Mouse (Mus musculus): ENCODE data around the gene Fcrlb.
"Not testable (repeated sequence)": the region's sequence is repeated elsewhere in the genome, so short reads cannot be mapped to it uniquely, and the experiment has no call there.

Gene Fcrlb

GRCm38 (mm10) chr1:170912891-170913615 is at the start of gene Fcrlb:
Gene Fcrlb, minus strand, starts transcription at chr1:170912941.
- DNase-seq (ENCODE audit: low read depth in 2 of 2, low spot score in 2 of 2), result no peak

GRCm38 (mm10) chr1:170962301-170962700 is 49.6 kb upstream of the Fcrlb start:
- no peak for DNase-seq (ENCODE audit: low read depth in 2 of 2, low spot score in 2 of 2)

- DNase-seq (ENCODE audit: low read depth in 2 of 2, low spot score in 2 of 2), result no peak
Observed at GRCm38 (mm10) chr1:170961101-170961500, 48.4 kb upstream of the Fcrlb start.

- no peak for DNase-seq (ENCODE audit: low read depth in 2 of 2, low spot score in 2 of 2)
Observed at GRCm38 (mm10) chr1:170959791-170960190, 47.0 kb upstream of the Fcrlb start.

GRCm38 (mm10) chr1:170958225-170958624 is 45.5 kb upstream of the Fcrlb start:
- no peak for DNase-seq (ENCODE audit: low read depth in 2 of 2, low spot score in 2 of 2)

- no peak for DNase-seq (ENCODE audit: low read depth in 2 of 2, low spot score in 2 of 2)
Observed at GRCm38 (mm10) chr1:170953192-170953591, 40.5 kb upstream of the Fcrlb start.

- no peak for DNase-seq (ENCODE audit: low read depth in 2 of 2, low spot score in 2 of 2)
Observed at GRCm38 (mm10) chr1:170950772-170951171, 38.0 kb upstream of the Fcrlb start.

- DNase-seq (ENCODE audit: low read depth in 2 of 2, low spot score in 2 of 2), result not testable (repeated sequence)
Observed at GRCm38 (mm10) chr1:170944908-170945307, 32.2 kb upstream of the Fcrlb start.

GRCm38 (mm10) chr1:170944151-170944550 is 31.4 kb upstream of the Fcrlb start:
- not testable (repeated sequence) for DNase-seq (ENCODE audit: low read depth in 2 of 2, low spot score in 2 of 2)

GRCm38 (mm10) chr1:170939255-170939654 is 26.5 kb upstream of the Fcrlb start:
- DNase-seq (ENCODE audit: low read depth in 2 of 2, low spot score in 2 of 2), result no peak

- DNase-seq (ENCODE audit: low read depth in 2 of 2, low spot score in 2 of 2), result no peak
Observed at GRCm38 (mm10) chr1:170934383-170934782, 21.6 kb upstream of the Fcrlb start.

- no peak for DNase-seq (ENCODE audit: low read depth in 2 of 2, low spot score in 2 of 2)
Observed at GRCm38 (mm10) chr1:170933940-170934339, 21.2 kb upstream of the Fcrlb start.

GRCm38 (mm10) chr1:170933386-170933920 is 20.7 kb upstream of the Fcrlb start:
- no peak for DNase-seq (ENCODE audit: low read depth in 2 of 2, low spot score in 2 of 2)

- DNase-seq (ENCODE audit: low read depth in 2 of 2, low spot score in 2 of 2), result no peak
Observed at GRCm38 (mm10) chr1:170932043-170932442, 19.3 kb upstream of the Fcrlb start.

GRCm38 (mm10) chr1:170929245-170929644 is 16.5 kb upstream of the Fcrlb start:
- no peak for DNase-seq (ENCODE audit: low read depth in 2 of 2, low spot score in 2 of 2)

GRCm38 (mm10) chr1:170928467-170928866 is 15.7 kb upstream of the Fcrlb start:
- no peak for DNase-seq (ENCODE audit: low read depth in 2 of 2, low spot score in 2 of 2)

GRCm38 (mm10) chr1:170927378-170927777 is 14.6 kb upstream of the Fcrlb start, which contains the start of gene Fcrla:
Gene Fcrla, minus strand, starts transcription at chr1:170927583.
- DNase-seq (ENCODE audit: low read depth in 2 of 2, low spot score in 2 of 2), result no peak

- no peak for DNase-seq (ENCODE audit: low read depth in 2 of 2, low spot score in 2 of 2)
Observed at GRCm38 (mm10) chr1:170926941-170927340, 14.2 kb upstream of the Fcrlb start.

- no peak for DNase-seq (ENCODE audit: low read depth in 2 of 2, low spot score in 2 of 2)
Observed at GRCm38 (mm10) chr1:170924485-170924884, 11.7 kb upstream of the Fcrlb start.

- DNase-seq (ENCODE audit: low read depth in 2 of 2, low spot score in 2 of 2), result no peak
Observed at GRCm38 (mm10) chr1:170919308-170919707, 6.6 kb upstream of the Fcrlb start.

GRCm38 (mm10) chr1:170915657-170916056 is 2.9 kb upstream of the Fcrlb start:
- no peak for DNase-seq (ENCODE audit: low read depth in 2 of 2, low spot score in 2 of 2)

GRCm38 (mm10) chr1:170911907-170912660 is 657 bp downstream of the Fcrlb start:
- no peak for DNase-seq (ENCODE audit: low read depth in 2 of 2, low spot score in 2 of 2)
